Mouse (Mus musculus): ENCODE data around the gene Dapp1.
A peak's percentile ranks its signal among the peaks of the same experiment; 100 is the strongest.

- no peak for TF ChIP-seq CTCF (conservative IDR thresholded peaks at IDR 0.05 in 1 of 2, IDR thresholded peaks at IDR 0.05 in 1 of 2; ENCODE audit: low read depth in 2 of 2, low read length in 2 of 2)
- peak; percentile 31 for TF ChIP-seq POLR2A (IDR thresholded peaks at IDR 0.05; ENCODE audit: low read depth, low read length)
- TF ChIP-seq TCF12 (IDR thresholded peaks at IDR 0.05; ENCODE audit: low read depth, low read length): no peak; the same call in 1 of the 2 replicates
- no peak for TF ChIP-seq ZNF384 (IDR thresholded peaks at IDR 0.05; ENCODE audit: low read depth, low read length)
- TF ChIP-seq USF1 (IDR thresholded peaks at IDR 0.05; ENCODE audit: low read depth, low read length): no peak
- no peak for TF ChIP-seq ZMIZ1 (IDR thresholded peaks at IDR 0.05; ENCODE audit: low read depth, low read length)
- TF ChIP-seq ZKSCAN1 (IDR thresholded peaks at IDR 0.05; ENCODE audit: borderline replicate concordance, low read depth, low read length): no peak
- TF ChIP-seq KAT2A (IDR thresholded peaks at IDR 0.05; ENCODE audit: insufficient replicate concordance, low read length): no peak
- no peak for TF ChIP-seq NELFE (IDR thresholded peaks at IDR 0.05; ENCODE audit: low read depth, low read length)
Measured at GRCm38 (mm10) chr3:137998491-137999223, 17.3 kb upstream of the Dapp1 start.

All from CH12.LX (cell line).